Mouse (Mus musculus): ENCODE results near the gene Golga2.

Golga2 gene

DNA sequence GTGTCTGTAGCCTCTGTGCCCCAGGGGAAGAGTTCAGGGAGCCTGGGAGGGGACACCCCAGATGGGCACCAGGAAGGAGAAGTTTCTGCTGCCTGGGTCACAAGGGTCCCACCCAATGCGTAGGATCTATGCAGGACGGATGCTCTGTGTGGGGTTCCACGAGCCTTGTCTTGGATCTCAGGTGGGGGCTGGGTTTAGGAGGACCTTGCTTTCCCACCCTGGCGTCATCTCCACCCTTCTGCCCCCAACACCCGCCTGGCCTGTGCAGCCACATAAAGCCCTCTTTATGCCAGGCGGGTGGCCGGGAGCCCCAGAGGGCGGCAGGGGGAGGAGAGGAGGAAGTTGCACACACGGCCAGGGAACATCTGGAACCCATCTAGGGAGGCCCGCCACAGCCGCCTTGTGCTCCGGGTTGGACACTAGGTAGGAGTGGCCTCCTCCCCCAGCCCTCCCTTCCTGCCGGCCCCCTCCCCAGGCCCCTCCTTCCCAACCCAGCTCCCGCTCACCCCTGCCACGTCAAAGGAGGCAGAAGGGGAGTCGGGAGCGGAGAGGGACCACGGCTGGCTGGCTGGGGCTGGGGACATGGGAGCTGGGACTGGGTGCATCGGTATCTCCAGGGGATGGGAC, 30.7 kb downstream of the Golga2 start:
- peak; percentile 96 for DNase-seq (ENCODE audit: low read depth)

DNA sequence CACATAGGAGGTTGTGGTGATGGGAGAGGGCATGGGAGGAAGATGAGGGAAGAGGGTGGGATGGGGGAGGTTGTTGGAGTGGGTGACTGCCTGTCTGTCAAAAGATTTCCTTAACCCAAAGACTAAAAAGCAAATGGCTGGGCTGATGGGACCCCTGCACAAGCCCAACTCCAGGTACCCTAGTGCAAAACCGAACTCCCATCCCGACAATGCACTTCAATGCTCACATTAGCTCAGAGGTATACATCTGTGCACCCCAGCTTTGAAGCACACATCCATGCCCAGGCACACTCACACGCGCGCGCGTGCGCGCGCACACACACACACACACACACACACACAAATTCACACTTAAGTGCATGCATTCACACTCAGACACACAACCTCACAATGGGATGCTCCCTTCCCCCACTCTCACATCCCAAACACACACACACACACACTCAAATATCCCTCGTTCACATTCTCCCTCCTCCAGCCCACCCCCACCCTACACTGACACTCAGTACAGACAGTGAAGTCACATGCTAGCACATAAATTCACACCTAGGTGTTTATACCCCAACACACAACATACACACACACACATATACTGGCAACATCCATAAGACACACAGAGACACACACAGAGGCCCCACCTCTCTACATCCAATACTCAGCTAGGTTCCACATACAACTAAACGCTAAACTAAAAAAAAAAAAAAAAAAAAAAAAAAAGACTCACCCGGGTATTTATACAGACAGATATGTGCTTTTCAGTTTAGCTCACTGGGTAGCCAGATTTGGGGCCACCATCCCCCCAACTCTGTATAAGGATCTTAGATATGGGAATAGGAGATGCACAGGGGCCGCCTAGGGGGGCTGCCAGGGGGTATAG, 31.8 kb downstream of the Golga2 start:
- DNase-seq (ENCODE audit: low read depth) = peak; percentile 62

DNA sequence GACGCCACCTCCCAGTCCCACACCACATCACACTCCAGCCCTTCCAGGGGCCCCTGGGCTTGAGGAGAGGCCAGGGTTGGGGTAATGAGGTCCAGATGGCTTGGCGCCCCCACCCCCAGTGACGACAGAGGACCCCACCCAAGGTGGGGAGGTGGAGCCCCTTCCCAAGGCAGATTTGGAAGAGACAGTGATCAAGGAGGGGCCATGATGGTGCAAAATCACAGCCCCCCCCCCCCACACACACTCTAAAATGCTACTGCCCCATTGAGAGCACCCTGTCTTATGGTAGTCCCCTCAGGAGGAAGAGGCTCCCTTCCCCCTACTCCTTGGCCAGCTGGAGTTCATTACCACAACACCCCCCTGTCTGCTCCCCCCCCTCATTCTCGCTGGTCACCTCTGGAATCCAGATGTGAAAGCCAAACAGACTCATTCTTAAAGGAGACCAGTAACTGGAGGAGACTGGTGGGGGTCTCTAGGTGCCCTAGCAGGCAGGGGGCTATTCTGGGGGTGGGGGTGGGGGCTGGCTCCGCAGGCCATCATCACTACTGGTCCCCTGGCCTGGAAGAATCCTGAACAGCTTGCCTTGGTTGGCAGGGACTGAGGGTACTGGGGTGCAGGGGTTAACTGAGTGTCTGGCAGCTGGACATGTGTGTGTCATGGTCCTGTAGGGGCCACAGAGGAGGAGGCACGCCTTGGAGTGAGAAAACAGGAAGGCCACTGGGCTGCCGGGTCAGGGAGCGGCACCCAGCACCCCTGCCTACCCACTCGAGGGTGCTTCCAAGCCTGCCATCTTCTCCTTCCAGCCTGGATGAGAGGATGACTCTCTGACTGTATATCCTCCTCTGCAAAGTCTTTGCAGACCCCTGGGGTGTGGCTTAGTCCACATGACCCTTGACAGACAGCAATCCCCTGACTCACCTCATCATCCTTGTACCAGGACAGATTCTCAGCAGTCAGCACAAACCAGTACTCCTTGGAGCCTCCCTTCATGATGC, 32.7 kb downstream of the Golga2 start:
- DNase-seq (ENCODE audit: low read depth) = peak; percentile 93

DNA sequence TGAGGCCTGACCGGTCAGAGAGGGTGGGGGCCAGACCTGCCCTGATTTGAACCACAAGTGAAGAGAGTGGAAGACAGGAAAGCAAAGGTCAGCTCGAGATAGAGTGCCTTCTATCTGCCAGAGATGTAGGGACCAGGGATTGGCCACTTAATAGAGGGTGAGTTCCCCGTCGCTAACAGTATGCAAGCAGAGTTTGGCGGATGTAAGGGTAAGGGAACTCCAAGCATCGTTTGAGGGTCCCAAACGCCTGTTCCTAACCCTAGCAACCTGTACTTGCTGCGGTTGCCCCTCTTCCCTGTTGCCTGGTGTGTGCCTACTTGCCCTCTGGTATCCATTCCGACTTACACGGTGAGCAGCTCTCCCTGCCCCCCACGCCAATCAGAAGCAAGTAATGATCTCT, 33.5 kb downstream of the Golga2 start:
- no peak for DNase-seq (ENCODE audit: low read depth)

DNA sequence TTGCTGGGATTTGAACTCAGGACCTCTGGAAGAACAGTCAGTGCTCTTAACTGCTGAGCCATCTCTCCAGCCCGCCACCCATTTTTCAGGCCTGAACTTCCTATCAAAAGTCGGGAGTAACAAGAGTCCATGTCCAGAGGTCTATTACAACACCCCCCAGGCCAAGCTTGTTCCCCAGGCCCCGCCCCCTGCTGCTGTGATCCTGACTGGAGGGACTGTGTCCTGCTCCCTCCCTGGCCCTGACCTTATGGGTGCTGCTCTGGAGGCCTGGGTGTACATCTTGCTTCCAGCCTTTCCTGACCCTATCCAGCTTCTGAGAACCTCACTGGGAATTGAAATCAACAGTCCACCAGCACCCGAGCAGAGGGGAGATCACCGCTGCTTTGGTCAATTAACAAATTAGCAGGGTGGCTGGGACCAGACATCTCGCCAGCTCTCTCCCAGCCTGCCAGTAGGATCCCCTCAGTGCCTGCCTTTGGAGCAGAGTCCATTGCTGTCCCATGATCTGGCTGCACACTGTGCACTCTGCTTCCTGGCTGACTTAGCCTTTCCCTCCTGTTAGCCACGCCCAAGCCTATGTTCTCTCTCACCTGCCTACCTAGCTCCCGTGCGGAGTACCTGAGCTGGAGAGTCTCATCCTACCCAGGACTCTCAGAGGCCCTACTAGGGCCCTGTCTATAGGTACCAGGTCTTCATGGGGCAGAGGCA, 34.6 kb downstream of the Golga2 start:
- DNase-seq (ENCODE audit: low read depth) = no peak

DNA sequence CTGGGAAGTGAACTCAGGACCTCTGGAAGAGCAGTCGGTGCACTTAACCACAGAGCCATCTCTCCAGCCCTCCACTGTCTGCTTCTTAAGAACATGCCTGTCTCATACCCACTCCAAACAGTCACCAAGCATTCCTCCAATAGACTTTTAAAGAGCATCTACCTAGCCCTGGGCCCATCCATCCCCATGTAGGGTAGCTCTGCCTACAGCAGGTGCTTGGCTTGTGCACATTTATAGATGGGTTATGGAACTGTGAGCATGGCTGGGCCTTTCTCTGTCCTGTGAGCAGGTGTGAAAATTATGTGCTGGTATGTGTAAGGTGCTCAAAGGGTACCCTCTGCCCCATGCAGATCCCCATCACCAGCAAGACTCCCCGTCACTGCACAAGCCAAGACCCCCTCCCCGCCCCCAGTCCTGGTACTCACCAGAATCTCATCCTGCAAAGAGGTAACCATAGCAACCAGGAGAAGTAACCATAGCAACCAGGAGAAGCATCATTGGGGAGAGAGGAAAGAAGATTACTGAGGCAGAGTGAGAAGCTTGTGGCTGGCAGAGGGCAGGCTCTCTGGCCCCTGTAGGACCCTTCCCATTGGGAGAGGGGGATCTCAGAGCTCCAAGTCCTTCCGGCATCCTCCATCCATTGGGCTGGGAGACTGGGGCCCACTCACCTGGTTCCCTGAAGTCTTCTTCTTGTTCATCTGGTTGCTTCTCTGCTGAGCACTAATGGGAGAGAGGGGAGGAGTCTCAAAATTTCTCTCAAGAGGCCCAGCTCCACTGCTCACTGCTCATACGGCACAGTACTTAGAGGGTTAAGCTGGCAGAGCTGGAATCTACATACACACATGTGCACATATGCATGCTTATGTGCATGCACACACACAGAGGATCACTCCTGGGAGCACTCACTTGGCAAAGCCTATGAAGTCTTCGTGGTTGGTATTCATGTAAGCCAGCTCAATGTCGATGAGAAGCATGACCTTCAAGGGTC, 35.9 kb downstream of the Golga2 start:
- no peak for DNase-seq (ENCODE audit: low read depth)

DNA sequence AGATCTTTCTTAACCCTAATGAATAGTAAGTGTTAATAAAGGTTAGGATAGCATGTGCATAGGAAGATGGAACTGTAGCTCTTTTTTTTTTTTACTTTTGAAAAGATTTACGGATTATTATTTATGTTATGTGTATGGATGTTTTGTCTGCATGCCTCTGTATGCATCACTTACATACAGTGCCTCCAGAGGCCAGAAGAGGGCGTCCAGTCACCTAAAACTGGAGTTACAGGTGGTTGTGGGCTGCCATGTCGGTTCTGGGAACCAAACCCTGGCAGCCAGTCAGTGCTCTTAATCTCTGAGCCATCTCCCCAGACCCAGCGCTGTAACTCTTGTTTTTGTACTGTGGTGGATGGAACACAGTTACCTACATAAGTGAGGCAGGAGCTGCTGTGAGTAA, 37.1 kb downstream of the Golga2 start:
- no peak for DNase-seq (ENCODE audit: low read depth)

DNA sequence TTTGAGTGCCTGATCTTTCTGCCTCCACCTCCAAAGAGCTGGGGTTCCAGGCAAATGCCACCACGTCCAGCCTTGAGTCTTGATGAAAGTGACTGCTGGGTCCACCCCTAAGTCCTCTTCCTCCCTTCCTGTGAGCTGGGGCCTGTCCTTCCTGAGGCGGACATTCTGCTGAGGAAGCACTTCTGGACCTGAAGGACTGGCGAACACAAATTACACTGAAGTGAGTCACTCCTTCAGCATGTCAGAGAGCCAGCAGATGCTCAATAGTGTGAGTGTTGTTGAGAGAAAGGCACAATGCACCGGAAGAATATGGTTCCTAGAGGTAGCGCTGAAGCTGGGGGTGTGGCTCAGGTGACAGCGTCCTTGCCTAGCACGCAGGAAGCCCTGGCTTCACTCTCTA, 38.2 kb downstream of the Golga2 start:
- DNase-seq (ENCODE audit: low read depth) = peak; percentile 79

DNA sequence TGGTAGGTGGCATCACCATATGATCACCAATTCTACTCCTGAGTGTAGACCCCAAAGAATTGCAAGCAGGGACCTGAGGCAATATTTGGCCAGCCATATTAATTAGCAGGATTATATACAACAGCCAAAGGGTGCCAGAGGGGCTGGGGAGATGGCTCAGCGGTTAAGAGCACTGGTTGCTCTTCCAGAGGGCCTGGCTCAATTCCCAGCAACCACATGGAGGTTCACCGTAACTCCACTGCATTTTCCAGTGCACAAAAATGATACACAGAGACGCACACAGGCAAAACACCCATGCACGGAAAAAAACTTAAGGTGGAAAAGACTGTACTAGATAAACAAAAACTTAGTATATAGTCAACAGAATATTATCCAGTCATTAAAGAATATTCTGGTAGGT, 40.0 kb downstream of the Golga2 start:
- DNase-seq (ENCODE audit: low read depth) = no peak

DNA sequence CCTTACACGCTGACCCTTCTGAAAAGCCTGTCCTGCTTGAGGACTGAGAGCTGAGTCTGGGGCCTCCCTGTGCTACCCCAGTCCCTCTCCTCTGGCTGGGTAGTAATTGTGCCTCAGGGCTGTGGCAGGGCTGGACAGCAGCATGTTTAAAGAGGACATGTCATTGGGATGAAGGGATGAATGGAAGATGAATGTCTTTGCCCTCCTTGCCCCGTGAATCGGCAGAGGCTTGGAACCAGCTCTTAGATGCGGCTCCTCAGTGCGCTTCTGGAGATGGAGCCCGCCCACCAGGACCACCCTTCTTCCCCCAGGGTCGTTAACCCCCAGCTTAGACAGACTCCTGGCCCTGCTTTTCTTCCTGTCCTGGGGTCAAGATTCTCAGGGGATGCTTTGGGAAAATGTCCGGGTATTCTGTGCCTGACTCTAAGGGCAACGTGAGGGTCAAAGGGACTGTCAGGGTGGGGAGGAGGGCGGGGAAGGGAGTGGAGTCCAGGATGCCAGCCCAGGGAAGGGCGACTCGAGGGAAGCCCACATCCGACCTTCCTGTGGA, 41.8 kb downstream of the Golga2 start:
- DNase-seq (ENCODE audit: low read depth) = no peak

DNA sequence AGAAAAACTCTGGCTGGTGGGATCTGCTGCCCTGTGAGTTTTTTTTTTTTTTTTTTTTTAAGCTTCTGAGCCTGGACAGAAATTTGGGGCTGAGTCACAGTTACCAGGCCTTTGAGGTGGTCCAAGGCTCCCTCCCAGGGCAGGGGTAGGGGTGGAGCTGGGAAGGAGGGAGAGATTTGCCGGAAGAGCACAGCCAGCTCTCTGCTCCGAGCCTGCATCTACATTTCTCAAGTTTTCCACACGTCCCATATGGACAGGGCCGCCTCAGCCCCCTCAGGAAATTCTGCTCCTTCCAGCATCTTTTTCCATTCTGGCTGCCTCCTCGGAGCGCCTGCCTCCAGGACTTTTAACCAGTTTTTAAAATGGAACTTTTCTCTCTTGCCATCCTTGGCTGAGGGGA, 42.3 kb downstream of the Golga2 start:
- peak; percentile 87 for DNase-seq (ENCODE audit: low read depth)

DNA sequence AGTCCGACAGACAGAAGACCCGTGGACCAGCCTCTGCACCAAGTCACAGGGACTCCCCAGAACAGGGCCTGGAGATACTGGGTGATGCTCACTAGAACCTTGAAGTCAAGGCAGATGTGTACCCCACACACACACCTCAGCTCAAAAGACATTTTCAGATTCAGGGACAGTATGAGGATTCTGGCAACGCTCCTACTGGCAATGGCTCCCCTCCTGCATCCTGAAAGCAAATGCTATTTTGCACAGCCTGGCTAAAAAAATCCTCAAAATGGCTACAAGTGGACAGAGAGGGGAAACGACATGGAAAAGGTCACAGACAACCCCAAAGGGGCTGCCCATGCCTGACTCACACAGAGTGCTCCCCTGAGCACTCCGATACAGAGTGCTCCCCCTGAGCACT, 45.0 kb downstream of the Golga2 start:
- DNase-seq (ENCODE audit: low read depth) = no peak

DNA sequence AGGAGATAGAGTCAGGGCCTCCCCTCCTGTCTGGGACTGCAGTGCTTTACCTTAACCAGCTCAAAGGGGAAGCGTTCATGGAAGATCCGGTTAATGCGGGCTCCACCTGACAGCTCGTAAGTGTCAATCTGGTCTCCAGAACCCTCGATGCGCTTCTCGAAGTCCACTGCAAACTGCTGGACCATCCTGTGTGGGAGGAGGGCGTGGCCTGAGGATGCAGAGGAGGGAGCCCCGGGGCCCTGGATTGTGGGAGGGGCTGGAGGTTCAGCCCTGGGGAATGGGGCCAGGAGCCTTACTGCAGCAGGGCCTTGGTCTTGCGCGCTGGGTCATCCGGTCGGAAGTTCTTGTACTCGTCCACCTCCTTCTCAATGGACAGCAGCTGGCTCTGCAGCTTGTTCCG, 48.7 kb downstream of the Golga2 start:
- no peak for DNase-seq (ENCODE audit: low read depth)

DNA sequence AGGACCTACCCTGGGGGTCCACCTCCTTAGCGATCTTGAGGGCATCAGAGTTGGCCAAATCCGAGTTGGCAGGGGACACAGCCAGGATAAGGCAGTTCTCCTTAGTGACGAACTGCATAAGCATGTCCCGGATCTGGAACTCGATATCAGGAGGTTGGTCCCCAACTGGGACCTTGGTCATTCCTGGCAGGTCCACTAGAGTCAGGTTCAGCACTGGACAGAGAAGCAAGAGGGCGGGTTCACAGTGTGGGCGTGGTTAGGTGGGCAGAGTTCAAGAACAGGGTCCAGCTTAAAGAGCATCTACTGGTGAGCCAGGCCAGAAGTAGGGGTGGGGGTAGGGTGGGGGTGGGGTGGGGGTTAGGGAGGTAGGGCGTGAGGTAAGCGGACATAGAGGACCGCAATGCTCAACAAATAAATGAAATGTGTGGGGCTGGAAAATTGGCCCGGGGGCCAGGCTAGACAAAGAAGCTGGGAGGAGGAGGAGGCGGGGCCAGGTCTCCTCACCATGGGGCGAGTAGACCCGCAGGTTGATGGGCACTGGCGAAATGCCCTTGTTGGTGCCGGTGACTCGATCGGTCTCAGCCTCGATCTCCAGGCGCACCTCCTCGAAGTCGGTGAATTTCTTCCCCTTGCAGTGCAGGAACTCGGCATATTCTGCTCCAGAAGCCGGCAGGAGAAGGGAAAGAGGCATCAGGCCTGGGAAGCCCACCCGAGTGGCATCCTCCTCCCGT, 52.9 kb downstream of the Golga2 start:
- DNase-seq (ENCODE audit: low read depth) = no peak

DNA sequence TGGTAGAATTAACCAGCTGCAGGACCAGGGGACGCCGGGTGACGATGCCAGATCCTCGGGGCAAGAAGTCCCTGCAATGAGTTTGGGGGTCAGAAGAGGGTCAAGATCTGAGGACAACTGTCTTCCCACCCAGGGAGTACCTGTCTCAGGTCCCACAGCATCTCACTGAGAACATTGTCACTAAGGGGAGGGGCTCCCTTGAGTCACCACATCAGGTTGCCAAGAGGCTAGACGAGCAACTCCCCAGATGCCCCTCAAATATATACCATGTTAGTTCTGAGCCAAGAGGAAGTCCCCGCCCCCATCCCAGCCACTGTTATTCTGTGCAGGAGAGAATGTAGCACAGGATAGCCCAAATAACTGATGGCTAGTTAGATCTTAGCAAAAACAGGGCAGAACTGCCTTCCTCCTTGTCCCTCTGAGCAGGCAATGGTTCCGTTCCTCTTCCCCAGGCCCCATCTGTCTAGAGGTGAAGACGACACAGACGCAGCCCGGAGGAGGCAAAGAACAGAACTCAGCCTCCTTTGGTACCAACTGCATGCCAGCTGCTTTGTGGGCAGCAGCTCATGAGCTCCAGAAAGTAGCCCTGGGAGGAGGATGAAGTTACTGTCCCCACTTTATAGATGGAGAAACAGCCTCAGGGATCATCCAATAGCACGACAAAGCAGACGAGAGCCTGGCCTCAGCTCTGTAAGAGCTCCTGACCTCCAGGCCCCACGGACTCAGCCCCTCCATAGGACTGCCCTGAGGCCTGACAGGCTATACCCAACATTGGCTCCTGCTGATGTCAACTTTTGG, 53.9 kb downstream of the Golga2 start:
- DNase-seq (ENCODE audit: low read depth) = no peak

DNA sequence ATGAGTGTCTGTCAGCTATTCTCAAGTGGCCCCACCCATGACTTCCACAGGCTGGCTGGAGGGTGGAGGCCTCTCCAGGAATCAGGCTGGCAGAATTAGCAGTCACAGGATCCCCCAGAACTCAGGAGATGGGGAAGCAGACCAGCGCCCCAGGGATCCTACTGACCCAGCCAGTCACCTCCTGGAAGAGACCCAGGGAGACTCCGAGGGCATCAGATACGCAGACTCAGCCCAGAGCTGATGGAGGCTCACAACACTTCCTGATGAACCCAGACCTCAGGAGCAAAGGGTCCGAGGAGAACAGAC, 54.4 kb downstream of the Golga2 start:
- DNase-seq (ENCODE audit: low read depth) = no peak

DNA sequence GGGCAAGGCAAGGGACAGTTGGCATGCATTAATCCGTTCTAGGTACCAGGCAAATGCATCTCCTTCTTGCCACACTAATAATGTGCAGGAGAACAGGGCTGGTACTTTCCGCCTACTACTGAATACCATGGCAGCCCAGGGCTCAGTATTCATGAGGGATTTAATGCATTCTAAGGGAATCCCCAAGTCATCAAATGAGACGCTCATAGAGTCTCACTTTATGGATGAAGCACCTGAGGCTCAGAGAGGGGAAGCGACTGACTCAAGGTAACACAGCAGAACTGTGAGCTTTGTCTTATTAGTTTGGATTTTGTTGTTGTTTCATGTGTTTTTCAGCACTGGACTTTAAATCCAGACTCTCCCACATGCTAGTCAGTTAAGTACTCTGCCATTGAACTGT, 54.9 kb downstream of the Golga2 start:
- no peak for DNase-seq (ENCODE audit: low read depth)

DNA sequence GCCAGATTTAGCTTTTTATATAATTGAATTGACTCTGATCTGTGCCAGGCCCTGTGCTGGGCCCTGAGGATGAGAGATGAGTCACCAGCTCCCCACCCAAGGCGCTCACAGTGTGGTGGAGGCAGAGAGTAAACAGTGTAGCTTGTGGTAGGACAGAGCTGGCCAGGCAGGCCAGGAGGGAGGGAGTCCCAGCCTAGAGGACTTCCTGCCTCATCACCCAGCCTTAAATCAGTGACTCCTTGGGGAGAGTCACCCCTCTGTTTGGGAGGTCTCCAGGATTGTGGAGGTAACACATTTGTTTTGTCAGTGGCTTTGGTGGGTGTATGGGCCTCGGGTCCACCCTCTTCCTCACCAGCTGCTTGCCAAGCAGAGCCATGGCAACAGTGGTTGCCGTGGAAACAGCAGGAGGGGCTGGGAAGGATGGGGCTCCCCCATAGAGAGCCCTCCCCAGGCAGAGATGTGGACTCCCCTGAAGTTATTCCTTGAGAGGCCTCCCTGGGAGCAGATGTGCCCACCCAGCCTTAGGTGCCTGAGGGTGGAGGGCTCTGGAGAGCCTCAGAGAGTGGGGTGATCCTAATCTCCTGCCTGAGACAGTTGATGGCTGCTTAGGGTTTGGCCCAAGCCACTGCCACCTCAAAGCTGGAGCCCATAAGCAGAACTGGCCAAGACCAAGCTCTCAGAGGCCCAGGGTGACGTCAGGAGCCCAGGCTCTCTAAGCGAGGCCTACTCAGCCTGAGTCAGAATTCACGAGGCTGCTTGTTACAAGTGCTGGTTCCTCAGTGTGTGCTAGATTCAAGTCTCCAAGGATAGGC, 55.6 kb downstream of the Golga2 start:
- DNase-seq (ENCODE audit: low read depth) = peak; percentile 97

All from NIH3T3 (cell line).